Mouse (Mus musculus) myocyte (in vitro differentiated cells): ENCODE data around the gene Msrb1.

Source experiments
- CEBPB ChIP-seq: IDR thresholded peaks from 2 replicates; pipeline ENCODE4 v1.6.1; 2011; ENCODE audit warnings: mild to moderate bottlenecking, moderate library complexity; ENCODE audit not compliant: poor library complexity, insufficient read depth, severe bottlenecking
- E2F4 ChIP-seq: IDR thresholded peaks from one replicate; pipeline ENCODE4 v1.6.1; 2011; ENCODE audit warnings: mild to moderate bottlenecking, control low read depth, moderate library complexity; ENCODE audit not compliant: insufficient read depth
- MYOD1 ChIP-seq, 3 experiments: IDR thresholded peaks; one replicate each; pipeline ENCODE4 v1.6.1; 2011; ENCODE audit warnings: control low read depth in 2 of 3, low read depth in 2 of 3, mild to moderate bottlenecking in 2 of 3, moderate library complexity in 1 of 3; ENCODE audit not compliant: insufficient read length in 2 of 3, control insufficient read depth in 1 of 3
- MYOG ChIP-seq, 3 experiments: IDR thresholded peaks; one replicate each; pipeline ENCODE4 v1.6.1; 2011; ENCODE audit warnings: control low read depth in 2 of 3, low read depth in 2 of 3, mild to moderate bottlenecking in 2 of 3; ENCODE audit not compliant: insufficient read length in 2 of 3, control insufficient read depth in 1 of 3, insufficient read depth in 1 of 3
- POLR2A ChIP-seq: IDR thresholded peaks from one replicate; pipeline ENCODE4 v1.6.1; 2011; ENCODE audit warnings: low read depth, mild to moderate bottlenecking, control low read depth, moderate library complexity; ENCODE audit not compliant: insufficient read length
- POLR2AphosphoS2 ChIP-seq: IDR thresholded peaks from one replicate; pipeline ENCODE4 v1.6.1; 2011; ENCODE audit warnings: low read depth, control low read depth; ENCODE audit not compliant: insufficient read length
- SRF ChIP-seq: IDR thresholded peaks from one replicate; pipeline ENCODE4 v1.6.1; 2011; ENCODE audit warnings: low read depth; ENCODE audit not compliant: control insufficient read depth, insufficient read length
- USF1 ChIP-seq: IDR thresholded peaks from one replicate; pipeline ENCODE4 v1.6.1; 2011; ENCODE audit warnings: low read depth, mild to moderate bottlenecking, control low read depth, moderate library complexity

DNA sequence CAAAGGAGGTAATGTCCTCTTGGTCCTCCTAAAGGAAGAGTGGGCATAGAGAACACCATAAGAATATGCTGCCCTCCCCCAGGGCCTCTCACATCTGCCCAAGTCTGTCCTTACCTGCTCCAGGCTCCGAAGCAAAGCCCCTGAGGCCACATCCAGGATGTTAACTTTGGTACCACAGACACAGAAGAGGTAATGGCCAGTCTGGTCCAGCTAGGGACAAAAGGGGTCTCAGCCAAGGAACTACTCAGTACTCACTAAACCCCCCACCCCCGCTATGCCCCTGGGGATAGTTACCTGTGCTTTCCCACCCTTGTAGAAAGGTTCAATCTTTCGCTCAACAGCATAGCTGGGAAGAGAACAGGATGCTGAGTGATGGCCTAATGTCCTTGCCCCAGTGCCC lies 30.6 kb upstream of the Msrb1 start:
- TF ChIP-seq E2F4 (no peak), POLR2AphosphoS2 (no peak), MYOD1 (IDR thresholded peaks at IDR 0.05; ENCODE audit: control insufficient read depth in 1 of 3, insufficient read length in 2 of 3, low read depth in 2 of 3) (no peak), POLR2A (no peak), MYOG (IDR thresholded peaks at IDR 0.05; ENCODE audit: control insufficient read depth in 1 of 3, insufficient read depth in 1 of 3, insufficient read length in 2 of 3, low read depth in 2 of 3) (no peak), CEBPB (no peak), SRF (no peak), USF1 (no peak)
